Mouse (Mus musculus): ENCODE measurements around the gene Gm14412. TPM values are rescaled to one million over a fixed set of nuclear protein-coding genes. Genes with fewer than 3 reads are reported as not detected.
"Not testable (repeated sequence)": the region's sequence is repeated elsewhere in the genome, so short reads cannot be mapped to it uniquely, and the experiment has no call there.

The Gm14412 gene
- polyA plus RNA-seq (2015; fragmentation: Nextera tagmentation; extraction: Ambion mirVana): 0.09 and 0.15 TPM in 2 replicates

GRCm38 (mm10) chr2:177324257-177324733 is at the start of gene Gm14412:
Gene Gm14412, minus strand, starts transcription at chr2:177324307.
- H3K4me3 ChIP-seq (ENCODE audit: low read length); H3K27ac ChIP-seq (ENCODE audit: low read length); H3K4me1 ChIP-seq (ENCODE audit: control insufficient read depth, insufficient read depth, low read length); H3K9me3 ChIP-seq (ENCODE audit: control insufficient read depth, low read length); ATAC-seq; H3K27me3 ChIP-seq (replicated peaks; ENCODE audit: control insufficient read depth, insufficient read depth, low read length); H3K36me3 ChIP-seq (ENCODE audit: control insufficient read depth, insufficient read depth, low read length); H3K4me2 ChIP-seq (ENCODE audit: low read depth, low read length); H3K9ac ChIP-seq (ENCODE audit: low read depth, low read length): not testable (repeated sequence)
- 91% methylated on average over 2 of the region's 2 CpGs for WGBS

- ATAC-seq; H3K4me1 ChIP-seq (ENCODE audit: control insufficient read depth, insufficient read depth, low read length); H3K27me3 ChIP-seq (replicated peaks; ENCODE audit: control insufficient read depth, insufficient read depth, low read length); H3K9me3 ChIP-seq (ENCODE audit: control insufficient read depth, low read length); H3K4me3 ChIP-seq (ENCODE audit: low read length); H3K27ac ChIP-seq (ENCODE audit: low read length); H3K9ac ChIP-seq (ENCODE audit: low read depth, low read length); H3K4me2 ChIP-seq (ENCODE audit: low read depth, low read length); H3K36me3 ChIP-seq (ENCODE audit: control insufficient read depth, insufficient read depth, low read length): not testable (repeated sequence)
- 72% methylated on average over 4 of the region's 4 CpGs for WGBS
These were observed 5.7 kb upstream of the Gm14412 start for GRCm38 (mm10) chr2:177329661-177330292.

GRCm38 (mm10) chr2:177321361-177321760 is 2.7 kb downstream of the Gm14412 start:
- not testable (repeated sequence) for H3K4me1 ChIP-seq (ENCODE audit: control insufficient read depth, insufficient read depth, low read length); H3K4me2 ChIP-seq (ENCODE audit: low read depth, low read length); H3K27ac ChIP-seq (ENCODE audit: low read length); H3K9me3 ChIP-seq (ENCODE audit: control insufficient read depth, low read length); H3K4me3 ChIP-seq (ENCODE audit: low read length); ATAC-seq; H3K36me3 ChIP-seq (ENCODE audit: control insufficient read depth, insufficient read depth, low read length); H3K9ac ChIP-seq (ENCODE audit: low read depth, low read length); H3K27me3 ChIP-seq (replicated peaks; ENCODE audit: control insufficient read depth, insufficient read depth, low read length)

- H3K27me3 ChIP-seq (replicated peaks; ENCODE audit: control insufficient read depth, insufficient read depth, low read length); H3K27ac ChIP-seq (ENCODE audit: low read length); H3K9ac ChIP-seq (ENCODE audit: low read depth, low read length); H3K9me3 ChIP-seq (ENCODE audit: control insufficient read depth, low read length); H3K4me2 ChIP-seq (ENCODE audit: low read depth, low read length); H3K4me3 ChIP-seq (ENCODE audit: low read length); H3K36me3 ChIP-seq (ENCODE audit: control insufficient read depth, insufficient read depth, low read length); ATAC-seq; H3K4me1 ChIP-seq (ENCODE audit: control insufficient read depth, insufficient read depth, low read length): not testable (repeated sequence)
- 61% methylated on average over 2 of the region's 2 CpGs for WGBS
These were observed 3.3 kb downstream of the Gm14412 start for GRCm38 (mm10) chr2:177320786-177321320.

- ATAC-seq: no peak
- 82% methylated on average over 1 of the region's 1 CpGs for WGBS
- Histone ChIP-seq H3K27me3 (replicated peaks; ENCODE audit: control insufficient read depth, insufficient read depth, low read length) (no peaks in the 10 kb centered on the region), H3K9me3 (ENCODE audit: control insufficient read depth, low read length) (no peaks in the 10 kb centered on the region), H3K4me3 (ENCODE audit: low read length) (no peak overlapping the region), H3K9ac (ENCODE audit: low read depth, low read length) (no peak overlapping the region), H3K4me1 (ENCODE audit: control insufficient read depth, insufficient read depth, low read length) (no peaks in the 10 kb centered on the region), H3K4me2 (ENCODE audit: low read depth, low read length) (no peak overlapping the region), H3K36me3 (ENCODE audit: control insufficient read depth, insufficient read depth, low read length) (no peaks in the 10 kb centered on the region), H3K27ac (ENCODE audit: low read length) (no peak overlapping the region)
These were observed 5.1 kb downstream of the Gm14412 start for GRCm38 (mm10) chr2:177318996-177319395.

GRCm38 (mm10) chr2:177309627-177310026 is 14.5 kb downstream of the Gm14412 start:
- not testable (repeated sequence) for H3K9ac ChIP-seq (ENCODE audit: low read depth, low read length); H3K27ac ChIP-seq (ENCODE audit: low read length); H3K4me3 ChIP-seq (ENCODE audit: low read length); H3K9me3 ChIP-seq (ENCODE audit: control insufficient read depth, low read length); H3K36me3 ChIP-seq (ENCODE audit: control insufficient read depth, insufficient read depth, low read length); H3K4me1 ChIP-seq (ENCODE audit: control insufficient read depth, insufficient read depth, low read length); ATAC-seq; H3K27me3 ChIP-seq (replicated peaks; ENCODE audit: control insufficient read depth, insufficient read depth, low read length); H3K4me2 ChIP-seq (ENCODE audit: low read depth, low read length)
- WGBS: 81% methylated on average over 4 of the region's 4 CpGs

GRCm38 (mm10) chr2:177304980-177305379 is 19.1 kb downstream of the Gm14412 start:
- H3K4me2 ChIP-seq (ENCODE audit: low read depth, low read length); ATAC-seq; H3K4me1 ChIP-seq (ENCODE audit: control insufficient read depth, insufficient read depth, low read length); H3K4me3 ChIP-seq (ENCODE audit: low read length); H3K27ac ChIP-seq (ENCODE audit: low read length); H3K27me3 ChIP-seq (replicated peaks; ENCODE audit: control insufficient read depth, insufficient read depth, low read length); H3K9me3 ChIP-seq (ENCODE audit: control insufficient read depth, low read length); H3K9ac ChIP-seq (ENCODE audit: low read depth, low read length); H3K36me3 ChIP-seq (ENCODE audit: control insufficient read depth, insufficient read depth, low read length): not testable (repeated sequence)
- WGBS: no CpG with 5 or more reads among the region's 2 CpGs

GRCm38 (mm10) chr2:177283701-177284100 is 40.4 kb downstream of the Gm14412 start:
- not testable (repeated sequence) for H3K4me1 ChIP-seq (ENCODE audit: control insufficient read depth, insufficient read depth, low read length); H3K9ac ChIP-seq (ENCODE audit: low read depth, low read length); H3K9me3 ChIP-seq (ENCODE audit: control insufficient read depth, low read length); H3K27ac ChIP-seq (ENCODE audit: low read length); H3K4me2 ChIP-seq (ENCODE audit: low read depth, low read length); ATAC-seq; H3K36me3 ChIP-seq (ENCODE audit: control insufficient read depth, insufficient read depth, low read length); H3K4me3 ChIP-seq (ENCODE audit: low read length); H3K27me3 ChIP-seq (replicated peaks; ENCODE audit: control insufficient read depth, insufficient read depth, low read length)
- 37% methylated on average over 3 of the region's 3 CpGs for WGBS

GRCm38 (mm10) chr2:177277754-177278153 is 46.4 kb downstream of the Gm14412 start:
- H3K27ac ChIP-seq (ENCODE audit: low read length); ATAC-seq; H3K4me1 ChIP-seq (ENCODE audit: control insufficient read depth, insufficient read depth, low read length); H3K4me2 ChIP-seq (ENCODE audit: low read depth, low read length); H3K27me3 ChIP-seq (replicated peaks; ENCODE audit: control insufficient read depth, insufficient read depth, low read length); H3K36me3 ChIP-seq (ENCODE audit: control insufficient read depth, insufficient read depth, low read length); H3K4me3 ChIP-seq (ENCODE audit: low read length); H3K9me3 ChIP-seq (ENCODE audit: control insufficient read depth, low read length); H3K9ac ChIP-seq (ENCODE audit: low read depth, low read length): not testable (repeated sequence)
- 69% methylated on average over 1 of the region's 2 CpGs for WGBS

- ATAC-seq; H3K4me2 ChIP-seq (ENCODE audit: low read depth, low read length); H3K27me3 ChIP-seq (replicated peaks; ENCODE audit: control insufficient read depth, insufficient read depth, low read length); H3K4me1 ChIP-seq (ENCODE audit: control insufficient read depth, insufficient read depth, low read length); H3K4me3 ChIP-seq (ENCODE audit: low read length); H3K27ac ChIP-seq (ENCODE audit: low read length); H3K36me3 ChIP-seq (ENCODE audit: control insufficient read depth, insufficient read depth, low read length); H3K9me3 ChIP-seq (ENCODE audit: control insufficient read depth, low read length); H3K9ac ChIP-seq (ENCODE audit: low read depth, low read length): not testable (repeated sequence)
- WGBS: 79% methylated on average over 2 of the region's 2 CpGs
These were observed 51.9 kb downstream of the Gm14412 start for GRCm38 (mm10) chr2:177272237-177272636.
